In the genomic region with DNA sequence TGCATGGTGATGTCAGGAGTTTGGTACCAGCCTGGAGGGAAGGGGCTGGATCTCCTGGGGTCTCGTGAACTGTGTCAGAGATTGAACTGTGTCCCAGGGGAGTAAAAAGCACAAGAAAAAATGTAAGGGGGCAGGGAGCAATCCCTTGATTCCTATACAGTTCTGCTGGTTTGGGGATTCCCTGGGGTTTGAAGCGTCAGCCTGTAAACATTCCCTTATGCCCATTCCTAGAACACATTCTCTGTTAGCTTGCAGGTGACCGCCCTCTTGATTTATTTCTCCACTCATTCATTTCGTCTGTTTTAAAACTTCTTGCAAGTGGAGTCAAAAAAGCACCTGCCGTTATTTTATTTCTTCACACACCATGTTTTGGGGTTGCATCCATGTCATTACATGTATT, we compare ENCODE assay signal across 21 mouse cellular contexts. TPM values are rescaled to one million over a fixed set of nuclear protein-coding genes. Genes with fewer than 3 reads are reported as not detected.
"Had no signal": no experiment of that assay in that cellular context is flagged by ENCODE, and none has a peak within 500 bp of the region (broad histone marks: within the 10 kb centered on the region; RNA-seq: fewer than 3 reads in every experiment).

No protein-coding gene starts in this region.

- DNase-seq: lung, adult 18-20 months; lung, embryonic 14.5 days; lung, postnatal 10 days; lung, postnatal 36 days; midbrain, embryonic 14.5 days; retina, postnatal 1 day; right cerebral cortex, adult 18-20 months; right cerebral cortex, postnatal 25 days; right cerebral cortex, postnatal 4 days; spleen, adult 18-20 months; thymus, adult 18-20 months; thymus, postnatal 14 days; thymus, postnatal 4 days had no signal

- H3K4me1 ChIP-seq: midbrain, embryonic 10.5 days; midbrain, embryonic 12.5 days; neural tube, embryonic 13.5 days; neural tube, embryonic 15.5 days had no signal

- H3K27ac ChIP-seq: liver, embryonic 14.5 days; midbrain, embryonic 10.5 days; midbrain, embryonic 12.5 days; neural tube, embryonic 13.5 days; neural tube, embryonic 15.5 days had no signal

- H3K4me3 ChIP-seq: midbrain, embryonic 10.5 days; midbrain, embryonic 12.5 days; myocyte; neural tube, embryonic 13.5 days; neural tube, embryonic 15.5 days had no signal

RNA-seq across cellular contexts. Expression of gene Ntn1, which starts 58.4 kb away (rescaled TPM):
- total RNA-seq: megakaryocyte, adult 5-6 weeks; megakaryocyte-erythroid progenitor cell, adult 5-6 weeks had no signal
